Mouse (Mus musculus): ENCODE measurements around the gene Thap8.
"Not testable (repeated sequence)": the region's sequence is repeated elsewhere in the genome, so short reads cannot be mapped to it uniquely, and the experiment has no call there.

Thap8 gene

DNA sequence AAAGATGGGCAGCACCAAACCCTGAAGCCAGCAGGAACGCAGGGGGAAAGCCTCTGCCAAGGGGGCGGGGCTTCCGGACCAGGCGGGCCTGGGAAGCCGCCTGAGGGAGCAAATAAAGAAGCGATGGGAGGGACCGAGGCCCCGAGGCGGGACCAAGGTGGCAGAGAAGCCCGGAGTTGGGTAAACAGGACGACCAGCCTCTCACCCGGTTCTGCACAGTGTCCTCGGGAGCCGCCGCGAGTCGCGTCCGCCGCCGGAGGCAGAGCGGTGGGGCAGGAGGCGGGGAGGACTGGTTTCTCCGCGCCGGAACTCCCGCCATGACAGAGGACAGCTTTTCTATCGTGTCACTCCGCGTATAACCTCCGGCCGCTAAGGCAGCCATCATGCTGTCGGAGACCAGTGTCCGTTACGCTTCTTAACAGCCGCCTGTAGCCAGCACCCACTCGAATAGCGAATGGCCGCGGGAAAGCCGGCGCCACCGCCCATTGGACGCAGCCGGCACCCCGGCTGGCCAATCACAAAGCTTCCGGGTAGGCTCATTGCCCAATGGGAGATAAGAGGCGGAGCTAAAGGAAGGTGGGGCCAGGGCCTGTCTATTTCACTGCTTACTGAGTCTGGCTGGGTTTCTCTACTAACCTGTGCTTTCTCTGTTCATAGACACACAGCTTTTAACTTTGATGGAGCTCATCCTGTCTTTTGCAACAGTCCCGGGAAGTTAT, at the start of gene Thap8, which contains the start of gene Wdr62:
Thap8 (plus strand) TSS at position 144 of the 719 bp plus-strand sequence.
Wdr62 (minus strand) TSS at position 469 of the 719 bp plus-strand sequence.
- peak; percentile 91 to 94 for DNase-seq

DNA sequence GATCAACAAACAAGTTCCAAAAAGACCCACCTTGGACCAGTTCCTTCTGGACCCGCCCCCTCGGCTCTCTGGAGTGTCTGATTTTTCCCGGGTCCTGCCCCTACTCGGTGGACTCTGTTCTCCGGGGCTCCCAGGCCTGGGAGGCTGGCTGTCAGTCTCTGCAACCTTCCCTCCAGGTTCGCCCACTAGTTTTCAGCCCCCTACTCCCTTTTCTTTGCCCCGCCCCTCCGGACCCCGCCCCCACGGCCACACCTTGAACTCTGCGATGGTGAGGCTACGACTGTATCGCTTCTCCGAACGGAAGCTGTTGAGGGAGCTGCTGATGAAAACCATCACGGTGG, 48.6 kb upstream of the Thap8 start:
- DNase-seq = no peak

DNA sequence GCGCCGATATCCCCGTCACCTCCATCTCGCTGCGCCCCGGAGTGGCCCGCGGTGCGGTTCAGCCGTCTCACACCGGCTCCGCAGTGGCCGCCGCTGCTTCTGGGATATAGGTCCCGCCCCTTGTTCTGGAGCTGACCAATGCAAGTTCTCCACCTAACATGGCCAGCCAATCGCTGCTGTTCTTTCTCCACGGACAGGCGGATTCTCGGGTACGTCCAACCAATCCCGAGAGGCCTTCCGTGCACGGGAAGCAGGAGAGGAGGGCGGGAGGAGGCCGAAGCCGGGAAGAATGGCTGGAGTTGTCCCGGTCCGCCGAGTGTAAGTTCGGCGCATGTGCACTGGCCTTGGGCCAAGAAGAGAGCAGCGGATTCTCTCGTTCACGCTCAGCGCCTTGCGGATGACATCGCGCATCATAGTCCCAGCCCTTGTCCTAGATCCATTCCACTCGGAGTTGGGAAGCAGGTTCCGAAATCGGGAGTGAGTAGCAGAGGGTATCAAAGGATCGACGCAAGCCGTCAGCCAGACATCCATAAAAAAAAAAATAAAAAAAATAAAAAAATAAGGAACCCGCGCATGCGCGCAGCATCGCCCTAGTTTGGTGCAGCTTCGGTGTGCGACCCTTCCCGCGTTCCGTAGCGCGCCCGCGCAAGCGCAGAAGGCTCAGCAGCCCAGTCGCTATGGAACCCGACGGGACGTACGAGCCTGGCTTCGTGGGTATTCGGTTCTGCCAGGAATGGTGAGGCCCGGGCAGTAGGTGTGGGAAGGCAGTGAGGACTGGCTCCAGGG, 48.0 kb upstream of the Thap8 start, which contains the start of the genes Polr2i and Tbcb:
Polr2i (plus strand) TSS at position 280 of the 786 bp plus-strand sequence.
Tbcb (minus strand) TSS at position 604 of the 786 bp plus-strand sequence.
- DNase-seq = peak; percentile 99

DNA sequence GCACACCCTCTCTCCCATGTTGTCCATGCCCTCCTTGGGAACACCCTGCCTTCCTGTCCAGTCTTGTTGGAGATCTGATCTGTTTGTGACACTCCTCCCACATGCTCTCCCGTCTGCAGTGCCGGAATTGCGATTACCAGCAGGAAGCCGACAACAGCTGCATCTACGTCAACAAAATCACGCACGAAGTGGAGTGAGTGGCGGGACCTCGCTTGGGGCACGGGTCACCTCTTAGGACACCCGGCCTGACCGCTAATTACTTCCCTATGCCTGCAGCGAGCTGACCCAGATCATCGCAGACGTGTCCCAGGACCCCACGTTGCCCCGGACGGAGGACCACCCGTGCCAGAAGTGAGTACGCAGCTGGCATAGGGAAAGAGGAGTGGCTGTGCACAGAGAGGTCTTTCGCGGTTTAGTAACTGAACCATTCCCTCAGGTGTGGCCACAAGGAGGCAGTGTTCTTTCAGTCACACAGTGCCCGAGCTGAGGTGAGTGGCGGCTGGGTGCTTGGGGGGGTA, 47.2 kb upstream of the Thap8 start:
- peak; percentile 65 to 77 for DNase-seq

DNA sequence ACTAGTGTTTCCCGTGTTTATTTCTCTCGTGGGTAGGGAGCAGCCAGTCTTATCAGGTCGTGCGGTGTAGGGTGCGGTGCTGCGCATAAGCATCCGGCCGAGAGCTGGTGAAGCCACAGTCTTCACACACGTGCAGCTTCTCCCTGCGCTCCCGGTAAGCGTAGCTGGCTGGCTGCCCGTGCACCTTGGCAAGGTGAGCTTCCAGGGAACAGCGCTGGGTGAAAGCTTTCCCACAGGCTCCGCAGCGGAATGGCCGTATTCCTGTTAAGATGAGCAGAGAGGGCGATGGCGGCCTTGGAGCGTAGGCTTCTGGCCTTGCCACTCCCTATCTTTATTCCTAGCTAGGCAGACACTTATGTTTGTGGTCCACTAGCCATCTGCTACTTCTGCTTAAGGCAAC, 46.5 kb upstream of the Thap8 start:
- peak; percentile 51 to 67 for DNase-seq

DNA sequence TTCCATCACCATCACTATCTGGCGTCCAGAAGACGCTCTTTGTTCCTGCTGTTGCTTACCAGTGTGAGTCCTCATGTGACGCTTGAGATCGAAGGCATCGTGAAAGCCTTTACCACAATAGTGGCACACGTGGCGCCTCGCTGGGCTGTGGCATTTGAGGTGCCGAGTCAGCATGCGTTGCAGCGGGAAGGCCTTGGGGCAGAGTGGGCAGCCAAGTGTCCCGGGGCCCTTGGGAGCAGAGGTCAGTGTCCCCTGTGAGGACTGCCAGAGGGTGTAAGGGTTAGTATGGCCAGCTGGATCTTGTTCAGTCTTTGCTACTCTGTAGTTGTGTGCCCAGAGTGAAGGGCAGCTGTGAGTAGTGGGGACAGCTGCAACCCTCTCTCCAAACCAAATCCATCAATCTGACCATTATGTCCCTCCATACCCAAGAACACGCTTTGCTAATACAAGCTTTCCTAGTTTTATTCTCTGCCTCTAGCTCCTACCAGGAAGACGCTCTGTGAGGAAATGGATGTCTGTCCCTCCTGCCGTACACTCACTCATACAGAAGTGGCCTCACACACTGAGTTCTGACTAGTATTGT, 45.5 kb upstream of the Thap8 start:
- DNase-seq = no peak

DNA sequence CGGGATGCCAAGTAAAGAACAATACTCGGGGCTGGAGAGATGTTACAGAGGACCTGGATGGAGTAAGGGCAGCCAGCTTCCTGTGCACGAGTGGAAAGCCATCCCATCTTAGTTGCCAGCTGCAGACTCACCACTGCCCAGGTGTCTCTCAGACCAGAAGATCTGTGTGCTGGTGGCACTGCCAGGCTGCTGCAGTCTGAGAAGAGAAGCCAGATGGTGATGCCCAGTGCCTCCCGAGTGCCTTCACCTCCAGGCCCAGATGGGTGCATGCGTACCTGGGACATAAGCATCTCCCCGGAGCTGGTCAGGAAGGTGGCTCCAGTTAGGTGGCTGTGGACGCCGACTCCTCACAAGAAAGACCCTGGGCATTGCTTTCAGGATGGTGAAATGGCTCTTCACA, 44.8 kb upstream of the Thap8 start:
- DNase-seq = no peak

DNA sequence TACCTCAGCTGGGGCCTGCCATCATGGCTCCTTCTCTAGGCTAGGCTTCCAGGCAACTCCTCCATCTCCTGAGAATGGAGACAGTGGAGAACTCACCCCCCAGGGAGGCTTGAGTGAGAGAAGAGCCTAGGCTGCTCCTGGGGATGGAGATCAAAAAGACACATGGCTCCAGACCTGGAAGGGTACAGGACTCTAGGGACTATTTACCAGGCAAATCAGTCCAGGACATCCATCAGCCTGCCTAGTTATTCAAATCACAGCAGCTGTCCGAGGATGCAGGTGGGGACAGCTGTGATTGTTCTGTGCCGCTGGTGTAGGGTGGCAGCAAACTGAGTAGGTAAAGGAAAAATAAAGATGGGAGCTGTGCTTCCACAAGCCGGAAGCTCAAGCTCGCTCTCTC, 44.3 kb upstream of the Thap8 start, which contains the start of gene Ovol3:
Ovol3 (minus strand) TSS at position 101 of the 400 bp plus-strand sequence.
- DNase-seq = no peak

DNA sequence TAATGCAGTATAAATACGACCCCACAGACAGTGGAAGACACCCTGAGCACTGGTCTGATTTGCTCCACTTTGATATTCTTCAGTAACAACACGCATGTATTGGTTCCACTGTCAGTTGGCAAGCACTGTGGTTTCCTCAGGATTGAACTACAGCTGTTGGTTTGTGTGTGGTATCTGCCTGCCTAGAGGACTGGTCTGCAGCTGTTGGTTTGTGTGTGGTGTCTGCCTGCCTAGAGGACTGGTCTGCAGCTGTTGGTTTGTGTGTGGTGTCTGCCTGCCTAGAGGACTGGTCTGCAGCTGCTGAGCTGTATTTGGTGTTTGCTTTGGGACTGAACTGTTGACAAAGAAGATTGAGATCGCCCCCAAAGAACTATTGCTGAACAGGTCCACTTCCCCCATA, 42.5 kb upstream of the Thap8 start:
- not testable (repeated sequence) for DNase-seq

DNA sequence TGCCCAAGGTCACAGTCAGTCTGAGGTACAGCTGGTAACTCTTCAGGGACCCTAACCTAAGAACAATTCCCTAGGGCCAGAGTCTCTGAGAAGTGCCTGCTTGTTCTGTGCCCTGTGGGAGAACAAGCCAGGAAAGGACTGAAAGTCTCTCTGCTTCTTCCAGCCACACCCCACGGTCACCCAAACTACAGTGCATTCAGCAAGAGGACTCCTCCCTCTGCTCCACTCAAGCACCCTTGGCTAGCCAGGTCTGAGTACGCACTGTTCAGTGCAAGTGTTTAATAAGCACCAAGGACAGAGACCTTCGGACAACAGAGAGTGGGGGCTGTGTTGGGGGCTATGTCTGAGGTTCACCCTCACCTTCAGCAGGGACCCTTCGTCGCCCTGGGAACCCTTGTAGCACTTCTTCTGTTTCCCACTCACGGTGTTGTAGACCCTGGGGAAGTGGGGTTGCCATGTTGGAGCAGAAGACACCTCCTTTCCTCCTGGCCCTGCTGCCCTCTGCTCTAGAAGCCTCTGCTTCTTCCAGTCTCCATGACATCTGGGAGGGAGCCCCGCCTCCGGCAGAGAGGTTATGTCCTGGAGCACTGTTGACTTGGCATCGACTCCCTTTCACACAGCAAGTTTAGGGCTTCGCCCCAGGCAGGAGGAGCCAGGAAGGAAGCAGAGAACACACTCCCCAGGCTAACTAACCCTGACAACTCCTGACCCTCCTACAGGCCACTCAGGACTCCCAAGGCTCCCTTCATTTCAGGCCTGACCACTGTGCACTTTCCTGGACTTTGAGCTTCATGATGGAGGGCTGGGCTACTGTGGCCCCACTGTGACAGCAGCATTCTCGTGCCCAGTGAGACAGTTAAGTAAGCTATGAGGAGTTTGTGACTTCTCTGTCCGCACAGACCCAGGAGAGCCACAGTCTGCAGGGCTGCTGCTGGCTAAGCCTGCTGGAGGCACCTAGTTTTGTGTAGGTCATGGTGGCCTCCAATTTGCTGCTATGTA, 27.6 kb upstream of the Thap8 start:
- DNase-seq = no peak

DNA sequence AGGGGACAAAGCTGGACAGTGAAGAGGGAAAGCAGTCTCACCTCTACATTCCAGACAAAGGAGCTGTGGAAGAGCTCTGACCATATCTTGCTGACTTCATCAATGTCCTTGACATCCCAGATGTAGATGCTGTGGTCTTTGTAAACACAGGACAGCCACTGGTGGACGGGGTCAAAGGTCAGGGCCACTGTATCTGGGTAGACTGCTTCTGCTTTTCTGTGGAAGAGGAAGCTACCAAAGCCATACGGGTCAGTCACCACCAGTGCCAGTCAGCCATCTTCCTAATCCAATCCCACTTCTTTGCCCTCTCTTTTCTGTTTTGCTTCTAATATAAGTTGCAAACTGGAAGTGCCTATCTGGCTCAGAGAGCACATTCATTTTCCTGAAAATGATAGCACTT, 14.9 kb upstream of the Thap8 start:
- DNase-seq = no peak

DNA sequence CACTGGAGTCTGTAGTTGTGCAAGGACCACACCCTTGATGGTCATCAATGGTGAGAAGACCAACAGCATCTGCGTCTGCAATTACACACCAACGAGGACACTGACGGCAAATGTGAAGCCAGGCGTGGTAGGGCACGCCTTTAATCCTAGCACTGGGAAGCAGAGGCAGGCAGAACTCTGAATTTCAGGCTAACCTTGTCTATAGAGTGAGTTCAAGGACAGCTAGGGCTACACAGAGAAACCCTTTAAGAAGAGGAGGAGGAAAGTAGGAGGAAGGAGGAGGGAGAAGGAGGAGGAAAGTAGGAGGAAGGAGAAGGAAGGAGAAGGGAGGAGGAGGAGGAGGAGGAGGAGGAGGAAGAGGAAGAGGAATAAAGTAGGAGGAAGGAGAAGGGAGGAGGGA, 14.4 kb upstream of the Thap8 start:
- DNase-seq = no peak

DNA sequence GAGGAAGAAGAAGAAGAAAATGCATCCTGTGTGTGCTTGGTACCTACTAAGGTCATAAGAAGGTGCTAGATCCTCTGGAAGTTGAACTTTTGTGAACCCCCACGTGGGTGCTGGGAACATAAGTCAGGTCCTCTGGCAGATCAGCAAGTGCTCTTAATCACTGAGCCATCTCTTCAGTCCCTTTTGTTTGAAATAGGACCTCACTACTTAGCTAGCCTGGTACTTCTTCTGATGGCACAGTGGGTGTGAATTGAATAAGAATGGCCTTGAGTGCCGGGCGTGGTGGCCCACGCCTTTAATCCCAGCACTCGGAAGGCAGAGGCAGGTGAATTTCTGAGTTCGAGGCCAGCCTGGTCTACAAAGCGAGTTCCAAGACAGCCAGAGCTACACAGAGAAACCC, 14.0 kb upstream of the Thap8 start:
- no peak for DNase-seq

DNA sequence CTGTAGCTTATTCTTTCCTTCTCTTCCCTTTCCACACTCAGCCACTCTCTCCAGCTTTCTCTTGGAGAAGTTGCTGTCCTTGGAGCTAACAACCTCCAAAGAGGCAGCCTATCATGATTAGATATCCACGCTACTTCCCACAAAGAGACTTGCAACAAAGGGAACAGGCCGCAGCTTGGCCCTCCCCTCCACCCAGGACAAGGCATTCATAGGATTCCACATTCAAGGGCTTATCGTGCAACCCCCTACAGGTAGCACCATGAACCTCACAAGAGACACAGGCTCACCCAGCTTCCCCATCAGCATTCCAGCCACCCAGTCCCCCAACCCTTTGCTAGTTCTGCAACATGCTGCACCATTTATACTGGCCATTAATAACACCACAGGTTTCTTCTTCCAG, 13.1 kb upstream of the Thap8 start:
- DNase-seq = no peak

DNA sequence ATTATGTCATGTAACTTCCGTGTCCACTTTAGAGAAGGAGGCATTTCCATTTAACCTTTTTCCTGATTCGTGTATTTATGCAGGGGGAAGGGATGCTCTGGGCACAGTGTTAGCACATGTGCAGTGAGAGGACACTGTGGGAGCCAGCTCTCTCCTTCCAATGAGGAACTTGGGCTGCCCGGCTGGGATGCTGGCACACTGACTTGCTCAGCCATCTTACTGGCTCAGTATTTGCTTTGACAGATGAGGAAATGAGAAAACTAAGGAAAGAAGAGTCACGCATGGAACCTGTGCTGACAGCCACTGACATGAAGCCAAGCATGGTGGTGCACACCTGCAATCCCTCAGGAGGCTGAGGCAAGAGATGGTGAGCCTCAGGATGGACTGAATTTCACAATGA, 10.3 kb upstream of the Thap8 start:
- DNase-seq = no peak

DNA sequence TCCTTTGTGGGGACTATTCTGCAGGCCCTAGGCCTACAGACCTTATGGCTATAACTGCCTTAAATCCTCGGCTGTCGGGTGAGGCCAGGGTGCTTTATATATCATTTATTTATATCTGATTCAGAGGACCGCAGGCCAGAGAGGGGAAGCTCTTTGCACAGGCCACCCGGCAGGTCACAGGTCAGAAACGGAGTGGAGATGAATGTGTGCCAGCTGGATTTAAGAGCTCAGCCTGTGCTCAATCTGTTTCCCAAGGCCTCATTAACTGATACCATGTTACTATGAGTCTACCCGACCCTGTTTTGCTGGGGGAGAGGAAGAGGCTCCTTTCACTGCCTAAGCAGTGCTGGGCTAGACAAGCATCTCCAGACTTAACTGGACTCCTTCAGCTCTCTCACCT, 5.5 kb upstream of the Thap8 start:
- DNase-seq = no peak

DNA sequence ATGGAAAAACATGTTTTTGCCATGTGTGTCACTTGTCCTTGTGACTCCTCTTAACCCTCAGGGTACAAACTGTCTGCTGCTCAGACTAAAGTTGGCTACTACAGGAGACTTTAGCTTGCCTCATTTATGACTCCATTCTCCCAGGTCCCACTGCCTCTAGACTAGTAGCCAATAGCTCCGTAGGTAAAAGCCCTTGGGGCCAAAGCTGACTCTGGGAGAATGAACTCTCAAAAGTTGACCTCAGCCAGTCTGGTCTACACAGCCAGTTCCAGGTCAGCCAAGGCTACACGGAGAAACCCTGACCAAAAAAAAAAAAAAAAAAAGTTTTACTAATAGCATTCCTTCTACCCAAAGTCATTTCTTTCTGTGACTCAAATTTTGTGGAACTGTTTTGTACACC, 983 bp upstream of the Thap8 start:
- no peak for DNase-seq

DNA sequence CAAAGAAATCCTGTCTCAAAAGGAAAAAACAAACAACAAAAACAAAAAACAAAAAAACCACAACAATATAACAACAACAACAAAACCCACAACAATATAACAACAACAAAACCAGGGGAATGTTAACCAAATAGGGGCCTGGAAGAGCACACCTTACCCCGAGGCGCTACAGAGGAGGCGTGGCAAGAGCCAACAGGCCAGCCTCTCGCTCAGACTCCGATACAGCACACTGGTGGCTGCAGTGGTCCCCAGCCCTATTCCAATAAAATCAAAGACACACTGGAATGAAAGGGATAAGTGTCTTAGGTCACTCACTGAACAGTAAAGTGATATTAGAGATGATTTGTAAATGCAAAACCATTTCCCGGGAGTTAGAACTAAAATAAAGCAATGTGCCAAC, 358 bp upstream of the Thap8 start:
- no peak for DNase-seq

DNA sequence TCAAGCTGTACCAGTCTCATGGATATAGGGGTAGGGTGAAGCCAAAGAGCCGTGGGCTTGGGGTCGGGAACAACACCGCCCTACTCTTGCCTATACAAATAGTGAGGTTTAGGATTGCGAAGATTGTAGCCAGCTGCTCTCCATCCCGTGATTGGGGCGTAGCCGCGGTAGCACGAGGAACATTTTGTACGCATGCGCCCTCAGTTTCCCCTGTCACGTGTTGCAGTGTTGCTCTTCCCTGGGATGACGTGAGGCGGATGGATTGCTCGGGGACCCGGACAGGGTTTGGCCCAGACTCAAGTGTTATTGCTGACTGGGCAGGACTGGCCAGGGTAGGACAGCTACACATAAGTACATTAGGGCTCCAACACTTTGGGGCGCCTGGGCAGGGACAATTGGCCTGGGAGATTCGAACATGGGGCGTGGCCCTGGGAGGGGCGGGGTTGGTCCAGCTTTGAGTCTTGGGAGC, 810 bp downstream of the Thap8 start:
- peak; percentile 86 to 88 for DNase-seq

DNA sequence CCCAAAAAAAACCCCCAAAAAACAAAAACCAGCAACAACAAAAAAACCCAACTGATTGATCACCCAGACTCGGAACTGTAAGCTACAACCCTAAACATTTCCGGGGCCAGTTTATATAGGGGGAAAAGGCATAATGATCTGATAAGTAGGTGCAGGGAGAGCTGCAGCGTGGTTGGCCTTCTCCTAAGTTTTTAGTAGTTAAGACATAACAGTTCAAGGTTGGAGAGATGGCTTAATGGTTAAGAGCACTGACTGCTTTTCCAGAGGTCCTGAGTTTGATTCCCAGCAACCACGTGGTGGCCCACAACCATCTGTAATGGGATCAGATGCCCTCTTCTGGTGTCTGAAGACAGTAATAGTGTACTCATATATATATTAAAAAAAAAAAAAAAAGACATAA, 1.6 kb downstream of the Thap8 start:
- no peak for DNase-seq

DNA sequence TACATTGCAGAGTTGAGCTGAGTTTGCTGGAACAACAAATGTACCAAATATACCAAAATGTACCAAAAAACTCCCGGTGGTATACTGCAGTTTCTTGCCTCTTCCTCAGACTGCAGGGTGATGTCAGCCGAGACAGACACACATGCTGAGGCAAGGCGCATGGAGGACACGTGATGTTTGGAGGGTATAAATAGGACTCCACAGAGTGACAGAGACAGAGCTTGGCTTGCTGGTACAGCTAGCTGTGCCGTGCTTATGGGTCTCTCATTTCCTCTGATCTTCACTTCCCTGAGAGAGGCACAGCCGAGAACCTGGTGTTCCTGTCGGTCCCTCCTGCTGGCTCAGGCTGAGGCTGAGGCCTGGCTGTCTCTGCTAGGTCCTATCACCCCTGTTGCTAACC, 2.8 kb downstream of the Thap8 start:
- no peak for DNase-seq

All from cerebellum, postnatal 25 days (tissue).